Mouse (Mus musculus) right cerebral cortex, adult 18-20 months (tissue): ENCODE data around the gene Ak4.

ENCODE experiments used
- DNase-seq: peaks from one replicate; pipeline ENCODE4 v3.0.0; 2022; ENCODE audit warnings: mixed read lengths

The Ak4 gene

GRCm38 (mm10) chr4:101462065-101462464 is 43.0 kb downstream of the Ak4 start:
- DNase-seq, result no peak

GRCm38 (mm10) chr4:101466264-101466663 is 47.2 kb downstream of the Ak4 start:
- no peak for DNase-seq

GRCm38 (mm10) chr4:101469242-101469641 is 50.2 kb downstream of the Ak4 start:
- DNase-seq, result no peak

- no peak for DNase-seq
Measured at GRCm38 (mm10) chr4:101470543-101470942, 51.5 kb downstream of the Ak4 start.

GRCm38 (mm10) chr4:101472767-101473166 is 53.7 kb downstream of the Ak4 start:
- DNase-seq, result peak; percentile 51

GRCm38 (mm10) chr4:101490320-101490917 is 71.3 kb downstream of the Ak4 start:
- no peak for DNase-seq

GRCm38 (mm10) chr4:101491704-101492103 is 72.6 kb downstream of the Ak4 start:
- no peak for DNase-seq

- no peak for DNase-seq
Measured at GRCm38 (mm10) chr4:101493611-101494197, 74.6 kb downstream of the Ak4 start.

GRCm38 (mm10) chr4:101496188-101496533 is 77.1 kb downstream of the Ak4 start:
- DNase-seq, result no peak

- DNase-seq, result no peak
Measured at GRCm38 (mm10) chr4:101496534-101497237, 77.6 kb downstream of the Ak4 start, which contains the start of gene Dnajc6. TSS of gene Dnajc6 (plus strand) at chr4:101496648.

- no peak for DNase-seq
Measured at GRCm38 (mm10) chr4:101497336-101497735, 78.3 kb downstream of the Ak4 start.

GRCm38 (mm10) chr4:101504470-101505007 is 85.5 kb downstream of the Ak4 start:
- DNase-seq, result no peak

GRCm38 (mm10) chr4:101505966-101506365 is 86.9 kb downstream of the Ak4 start:
- no peak for DNase-seq

- DNase-seq, result no peak
Measured at GRCm38 (mm10) chr4:101506372-101506771, 87.3 kb downstream of the Ak4 start.

GRCm38 (mm10) chr4:101507571-101508422 is 88.7 kb downstream of the Ak4 start:
- DNase-seq, result peak; percentile 86

- DNase-seq, result no peak
Measured at GRCm38 (mm10) chr4:101508431-101508830, 89.4 kb downstream of the Ak4 start.

- DNase-seq, result peak; percentile 46
Measured at GRCm38 (mm10) chr4:101508851-101509577, 89.9 kb downstream of the Ak4 start.

- no peak for DNase-seq
Measured at GRCm38 (mm10) chr4:101510111-101510903, 91.2 kb downstream of the Ak4 start.

- no peak for DNase-seq
Measured at GRCm38 (mm10) chr4:101510904-101511210, 91.8 kb downstream of the Ak4 start.

GRCm38 (mm10) chr4:101511768-101512521 is 92.9 kb downstream of the Ak4 start:
- no peak for DNase-seq

- DNase-seq, result no peak
Measured at GRCm38 (mm10) chr4:101513251-101513650, 94.2 kb downstream of the Ak4 start.
